Mouse (Mus musculus): ENCODE data around the gene Eml6.
"Not testable (repeated sequence)": the region's sequence is repeated elsewhere in the genome, so short reads cannot be mapped to it uniquely, and the experiment has no call there.

Eml6 gene

GRCm38 (mm10) chr11:29861750-29862397 lies 164.0 kb downstream of the Eml6 start:
- ATAC-seq (ENCODE audit: insufficient number of reproducible peaks, low FRiP score, low TSS enrichment) = peak; percentile 61; the same call in 1 of the 2 replicates

- ATAC-seq (ENCODE audit: insufficient number of reproducible peaks, low FRiP score, low TSS enrichment) = no peak
These were observed 164.8 kb downstream of the Eml6 start for GRCm38 (mm10) chr11:29861040-29861439.

- ATAC-seq (ENCODE audit: insufficient number of reproducible peaks, low FRiP score, low TSS enrichment) = no peak
These were observed 185.1 kb downstream of the Eml6 start for GRCm38 (mm10) chr11:29840606-29841227.

- no peak for ATAC-seq (ENCODE audit: insufficient number of reproducible peaks, low FRiP score, low TSS enrichment)
These were observed 186.1 kb downstream of the Eml6 start for GRCm38 (mm10) chr11:29839781-29840180.

GRCm38 (mm10) chr11:29837066-29837465 lies 188.8 kb downstream of the Eml6 start:
- ATAC-seq (ENCODE audit: insufficient number of reproducible peaks, low FRiP score, low TSS enrichment) = no peak

- ATAC-seq (ENCODE audit: insufficient number of reproducible peaks, low FRiP score, low TSS enrichment) = no peak
These were observed 198.1 kb downstream of the Eml6 start for GRCm38 (mm10) chr11:29827729-29828128.

GRCm38 (mm10) chr11:29826001-29826400 lies 199.8 kb downstream of the Eml6 start:
- ATAC-seq (ENCODE audit: insufficient number of reproducible peaks, low FRiP score, low TSS enrichment) = no peak

- not testable (repeated sequence) for ATAC-seq (ENCODE audit: insufficient number of reproducible peaks, low FRiP score, low TSS enrichment)
These were observed 200.5 kb downstream of the Eml6 start, which contains the start of gene 4931440F15Rik for GRCm38 (mm10) chr11:29825271-29825718. Gene 4931440F15Rik, minus strand, starts transcription at chr11:29825668.

- ATAC-seq (ENCODE audit: insufficient number of reproducible peaks, low FRiP score, low TSS enrichment) = not testable (repeated sequence)
These were observed 201.2 kb downstream of the Eml6 start for GRCm38 (mm10) chr11:29824474-29825270.

- ATAC-seq (ENCODE audit: insufficient number of reproducible peaks, low FRiP score, low TSS enrichment) = no peak
These were observed 202.7 kb downstream of the Eml6 start for GRCm38 (mm10) chr11:29823141-29823540.

GRCm38 (mm10) chr11:29815670-29816069 lies 210.2 kb downstream of the Eml6 start:
- no peak for ATAC-seq (ENCODE audit: insufficient number of reproducible peaks, low FRiP score, low TSS enrichment)

- ATAC-seq (ENCODE audit: insufficient number of reproducible peaks, low FRiP score, low TSS enrichment) = no peak
These were observed 210.6 kb downstream of the Eml6 start for GRCm38 (mm10) chr11:29815261-29815660.

- ATAC-seq (ENCODE audit: insufficient number of reproducible peaks, low FRiP score, low TSS enrichment) = no peak
These were observed 212.6 kb downstream of the Eml6 start for GRCm38 (mm10) chr11:29813267-29813666.

GRCm38 (mm10) chr11:29812475-29812874 lies 213.4 kb downstream of the Eml6 start:
- no peak for ATAC-seq (ENCODE audit: insufficient number of reproducible peaks, low FRiP score, low TSS enrichment)

- ATAC-seq (ENCODE audit: insufficient number of reproducible peaks, low FRiP score, low TSS enrichment) = no peak
These were observed 215.5 kb downstream of the Eml6 start for GRCm38 (mm10) chr11:29810324-29810723.

- ATAC-seq (ENCODE audit: insufficient number of reproducible peaks, low FRiP score, low TSS enrichment) = no peak
These were observed 216.7 kb downstream of the Eml6 start for GRCm38 (mm10) chr11:29808981-29809589.

- peak; percentile 83 for ATAC-seq (ENCODE audit: insufficient number of reproducible peaks, low FRiP score, low TSS enrichment)
These were observed 217.5 kb downstream of the Eml6 start for GRCm38 (mm10) chr11:29808173-29808980.

GRCm38 (mm10) chr11:29807325-29807724 lies 218.5 kb downstream of the Eml6 start:
- no peak for ATAC-seq (ENCODE audit: insufficient number of reproducible peaks, low FRiP score, low TSS enrichment)

- ATAC-seq (ENCODE audit: insufficient number of reproducible peaks, low FRiP score, low TSS enrichment) = no peak
These were observed 224.1 kb downstream of the Eml6 start for GRCm38 (mm10) chr11:29801432-29802427.

Data from cerebellum, adult (tissue).